19 mouse cellular contexts compared by ENCODE assay signal in genomic region chr3:87076161-87076560, GRCm38 (mm10).
"Had no signal": no experiment of that assay in that cellular context is flagged by ENCODE, and none has a peak within 500 bp of the region (broad histone marks: within the 10 kb centered on the region; RNA-seq: fewer than 3 reads in every experiment).

No protein-coding gene starts in this region.

- ATAC-seq: intestine, embryonic 15.5 days; liver, embryonic 12.5 days had no signal

- H3K4me3 ChIP-seq: intestine, embryonic 15.5 days; liver, embryonic 12.5 days; liver, embryonic 15.5 days; lung, embryonic 15.5 days; megakaryocyte, embryonic 14.5 days; neural tube, embryonic 12.5 days; neural tube, embryonic 15.5 days had no signal

- H3K9ac ChIP-seq: intestine, embryonic 15.5 days; liver, embryonic 12.5 days; liver, embryonic 15.5 days; lung, embryonic 15.5 days; neural tube, embryonic 12.5 days; neural tube, embryonic 15.5 days had no signal

- H3K36me3 ChIP-seq: intestine, embryonic 15.5 days; liver, embryonic 12.5 days; liver, embryonic 15.5 days; neural tube, embryonic 15.5 days had no signal

- H3K27me3 ChIP-seq: intestine, embryonic 15.5 days; liver, embryonic 12.5 days; liver, embryonic 15.5 days; lung, embryonic 15.5 days; neural tube, embryonic 12.5 days; neural tube, embryonic 15.5 days had no signal

- DNase-seq: kidney, adult 18-20 months; kidney, postnatal 36 days; lung, adult 18-20 months; lung, postnatal 10 days; lung, postnatal 36 days; midbrain, embryonic 14.5 days; retina, postnatal 1 day; thymus, adult 2 months; thymus, postnatal 14 days; thymus, postnatal 4 days had no signal

- H3K4me2 ChIP-seq: intestine, embryonic 15.5 days; liver, embryonic 12.5 days; liver, embryonic 15.5 days; lung, embryonic 15.5 days; midbrain, embryonic 11.5 days; neural tube, embryonic 12.5 days; neural tube, embryonic 15.5 days had no signal

- H3K4me1 ChIP-seq: intestine, embryonic 15.5 days; liver, embryonic 12.5 days; liver, embryonic 15.5 days; lung, embryonic 15.5 days; megakaryocyte, embryonic 14.5 days; neural tube, embryonic 12.5 days had no signal

- H3K27ac ChIP-seq: intestine, embryonic 15.5 days; kidney, postnatal 0 days; liver, embryonic 12.5 days; liver, embryonic 15.5 days; lung, embryonic 15.5 days; neural tube, embryonic 12.5 days; neural tube, embryonic 15.5 days had no signal

- H3K9me3 ChIP-seq: intestine, embryonic 15.5 days; liver, embryonic 12.5 days; liver, embryonic 15.5 days; lung, embryonic 15.5 days; neural tube, embryonic 12.5 days; neural tube, embryonic 15.5 days had no signal
